Mouse (Mus musculus) embryonic facial prominence, embryonic 15.5 days (tissue): ENCODE data around the gene Slc22a4. TPM values are rescaled to one million over a fixed set of nuclear protein-coding genes. Genes with fewer than 3 reads are reported as not detected.

Experiments
- ATAC-seq: fragments of 200-750 bp; cut with Nextera tagmentation; 2 replicates; pipeline ENCODE4 v1.8.0; 2017; ENCODE audit warnings: low read depth, moderate TSS enrichment; ENCODE audit not compliant: insufficient number of reproducible peaks, low FRiP score, low TSS enrichment
- H3K27ac ChIP-seq: fragments of 300-500 bp; sonication (generic); replicated peaks from 2 replicates; pipeline ENCODE4 v1.5.1; 2015; ENCODE audit warnings: mild to moderate bottlenecking, inconsistent platforms
- H3K27me3 ChIP-seq: fragments of 300-500 bp; sonication (generic); 2 replicates; pipeline ENCODE4 v1.6.1; 2015; ENCODE audit warnings: inconsistent platforms
- H3K36me3 ChIP-seq: fragments of 300-500 bp; sonication (generic); 2 replicates; pipeline ENCODE4 v1.6.1; 2015; ENCODE audit warnings: mild to moderate bottlenecking, inconsistent platforms
- H3K4me1 ChIP-seq: fragments of 300-500 bp; sonication (generic); 2 replicates; pipeline ENCODE4 v1.6.1; 2015; ENCODE audit warnings: inconsistent platforms
- H3K4me2 ChIP-seq: fragments of 300-500 bp; sonication (generic); replicated peaks from 2 replicates; pipeline ENCODE4 v1.6.1; 2015; ENCODE audit warnings: mild to moderate bottlenecking, inconsistent platforms
- H3K4me3 ChIP-seq: fragments of 300-500 bp; sonication (generic); replicated peaks from 2 replicates; pipeline ENCODE4 v1.5.1; 2015; ENCODE audit warnings: mild to moderate bottlenecking, inconsistent platforms
- H3K9ac ChIP-seq: fragments of 300-500 bp; sonication (generic); 2 replicates; pipeline ENCODE4 v1.6.1; 2015; ENCODE audit warnings: inconsistent platforms
- H3K9me3 ChIP-seq: fragments of 300-500 bp; sonication (generic); replicated peaks from 2 replicates; pipeline ENCODE4 v1.6.1; 2016; ENCODE audit warnings: inconsistent platforms
- WGBS: fragments of 180-500 bp; shearing (Covaris S2); methylation state at CpG from one replicate; pipeline ENCODE4 v1.1.7; 2015; 5-methylcytosine and 5-hydroxymethylcytosine counted together
- polyA plus RNA-seq: library from polyadenylated mRNA; unstranded; fragments of >200 nt; fragmentation: Nextera tagmentation; extraction: Ambion mirVana; gene quantifications from 2 replicates; pipeline ENCODE4 v1.2.1, GENCODE M21; 2015

Gene Slc22a4
- polyA plus RNA-seq, result 5.6 and 6.1 TPM in 2 replicates

DNA sequence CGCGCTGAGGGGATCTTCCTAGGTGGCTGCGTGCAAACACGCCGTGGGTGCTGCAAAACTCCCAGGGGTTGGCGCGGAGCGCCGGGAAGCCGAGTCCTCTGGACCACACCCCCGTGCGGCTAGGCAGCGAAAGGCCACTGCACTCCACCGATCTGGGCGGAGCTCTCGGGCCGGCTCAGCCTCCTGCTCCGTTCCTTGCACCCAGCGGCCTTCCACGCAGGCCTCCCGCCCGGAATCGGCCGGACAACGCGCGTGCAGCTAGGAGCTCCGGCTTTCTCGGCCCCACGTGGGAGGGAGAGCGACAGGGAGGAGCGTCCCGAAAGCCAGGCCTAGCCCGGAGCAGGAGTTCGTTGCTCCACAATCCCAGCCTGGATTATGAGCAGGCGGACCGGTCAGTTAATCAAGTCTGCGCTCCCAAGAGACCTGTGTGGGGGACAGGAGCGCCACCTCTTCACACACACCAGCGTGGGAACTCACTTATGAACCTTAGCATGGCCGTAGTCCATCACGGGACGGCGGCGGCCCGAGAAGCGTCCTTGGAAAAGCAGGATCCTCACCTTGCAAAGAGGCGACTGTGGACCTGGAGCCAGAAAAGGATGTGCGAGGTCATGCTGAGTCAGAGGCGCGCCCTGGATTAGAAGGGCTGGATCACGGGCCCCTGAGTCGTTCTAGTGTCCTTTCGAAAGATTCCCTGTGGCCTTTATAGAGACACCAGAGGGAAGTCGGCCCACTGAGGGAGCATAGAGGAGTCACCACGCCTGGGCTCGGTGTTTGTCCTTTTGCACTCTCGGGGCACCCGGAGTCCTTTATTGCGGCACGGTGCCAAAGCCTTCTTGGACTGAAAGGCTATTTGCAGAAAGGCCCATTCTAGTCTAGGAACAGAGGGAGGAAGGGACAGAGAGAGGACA, at the start of gene Slc22a4:
TSS of gene Slc22a4 (minus strand) at position 47 of the 908 bp plus-strand sequence.
- 3% methylated on average over 61 of the region's 61 CpGs for WGBS
- Histone ChIP-seq H3K4me3 (peak within 1 kb of the TSS; percentile 56), H3K4me2 (peak within 1 kb of the TSS; percentile 97), H3K4me1 (peaks cover 17% of the 10 kb centered on the region; the same call in 1 of the 2 replicates), H3K27ac (no peak within 1 kb of the TSS), H3K36me3 (no peaks in the 10 kb centered on the region), H3K9me3 (no peaks in the 10 kb centered on the region), H3K27me3 (no peaks in the 10 kb centered on the region), H3K9ac (peak within 1 kb of the TSS; percentile 50)
- ATAC-seq, result peak; percentile 85; the same call in 1 of the 2 replicates

DNA sequence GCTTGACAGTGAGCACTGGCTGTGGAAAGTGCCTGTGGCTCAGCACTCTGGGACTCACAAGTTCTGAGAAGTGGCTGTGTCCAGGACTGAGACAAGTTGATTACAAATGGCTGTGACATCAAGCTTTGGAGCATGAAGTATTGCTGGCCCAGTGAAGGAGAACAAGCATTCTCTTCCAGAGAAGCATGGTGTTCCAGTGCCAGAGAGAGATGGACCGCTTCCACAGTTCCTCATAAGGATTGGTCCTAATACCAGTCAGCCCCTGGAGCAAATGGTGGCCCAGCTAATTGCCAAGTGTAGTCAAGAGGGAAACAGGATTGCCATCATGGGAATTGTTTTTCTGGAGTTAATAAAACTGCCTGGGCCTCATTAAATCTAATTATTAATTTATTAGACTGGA, 48.2 kb upstream of the Slc22a4 start:
- H3K9ac ChIP-seq, result no peak overlapping the region
- ATAC-seq, result no peak
- H3K9me3 ChIP-seq, result no peaks in the 10 kb centered on the region
- peaks cover 19% of the 10 kb centered on the region for H3K4me1 ChIP-seq
- H3K4me2 ChIP-seq, result no peak overlapping the region
- H3K27ac ChIP-seq, result no peak overlapping the region
- no peaks in the 10 kb centered on the region for H3K27me3 ChIP-seq
- no peaks in the 10 kb centered on the region for H3K36me3 ChIP-seq
- no peak overlapping the region for H3K4me3 ChIP-seq
- 90% methylated on average over 1 of the region's 1 CpGs for WGBS

DNA sequence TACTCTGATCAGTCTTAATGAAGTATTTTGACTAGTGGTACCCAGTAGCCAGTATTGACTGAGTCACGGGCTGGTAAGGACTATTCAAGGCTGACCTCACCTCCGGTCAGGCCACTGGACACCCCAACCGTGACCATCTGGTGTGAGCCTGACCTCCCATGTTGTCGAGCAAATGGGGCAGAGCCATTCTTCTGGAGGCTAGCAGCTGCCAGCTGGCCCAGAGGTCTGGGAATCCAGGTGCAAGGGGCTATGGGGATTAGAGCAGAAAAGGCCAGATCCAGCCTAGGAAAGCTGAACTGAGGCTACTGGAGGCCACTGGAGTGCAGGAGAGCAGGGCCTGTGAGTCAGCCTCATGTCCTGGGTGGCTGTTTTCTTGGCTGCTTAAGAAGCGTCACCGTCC, 47.5 kb upstream of the Slc22a4 start:
- ATAC-seq, result no peak
- peaks cover 19% of the 10 kb centered on the region for H3K4me1 ChIP-seq
- H3K27me3 ChIP-seq, result no peaks in the 10 kb centered on the region
- H3K27ac ChIP-seq, result no peak overlapping the region
- H3K9me3 ChIP-seq, result no peaks in the 10 kb centered on the region
- H3K4me2 ChIP-seq, result no peak overlapping the region
- no peak overlapping the region for H3K4me3 ChIP-seq
- no peaks in the 10 kb centered on the region for H3K36me3 ChIP-seq
- WGBS, result 77% methylated on average over 6 of the region's 6 CpGs
- no peak overlapping the region for H3K9ac ChIP-seq

DNA sequence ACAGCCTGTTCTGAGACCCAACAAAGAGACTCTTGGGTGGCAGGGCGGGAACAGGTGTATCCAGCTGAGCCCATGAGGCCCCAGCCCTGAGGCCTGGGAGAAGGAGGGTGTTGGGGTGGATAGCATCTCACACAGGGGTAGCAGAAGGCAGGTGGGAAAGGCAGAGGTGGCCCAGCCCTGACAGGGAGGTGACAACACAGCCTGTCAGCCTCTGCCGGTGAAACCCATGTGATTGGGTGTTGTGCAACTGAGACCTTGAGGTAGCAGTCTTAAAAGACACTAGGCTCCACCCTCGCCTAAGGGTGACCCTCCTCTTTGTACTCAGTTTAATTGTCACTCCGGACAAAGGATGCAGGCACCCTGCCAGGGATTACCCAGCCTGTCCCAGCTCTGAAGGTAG, 45.4 kb upstream of the Slc22a4 start:
- Histone ChIP-seq H3K9ac (no peak overlapping the region), H3K36me3 (no peaks in the 10 kb centered on the region), H3K27ac (peak overlapping the region; percentile 68), H3K4me3 (no peak overlapping the region), H3K27me3 (no peaks in the 10 kb centered on the region), H3K4me1 (peaks cover 31% of the 10 kb centered on the region), H3K4me2 (no peak overlapping the region), H3K9me3 (no peaks in the 10 kb centered on the region)
- 26% methylated on average over 4 of the region's 4 CpGs for WGBS
- peak; percentile 61 for ATAC-seq

DNA sequence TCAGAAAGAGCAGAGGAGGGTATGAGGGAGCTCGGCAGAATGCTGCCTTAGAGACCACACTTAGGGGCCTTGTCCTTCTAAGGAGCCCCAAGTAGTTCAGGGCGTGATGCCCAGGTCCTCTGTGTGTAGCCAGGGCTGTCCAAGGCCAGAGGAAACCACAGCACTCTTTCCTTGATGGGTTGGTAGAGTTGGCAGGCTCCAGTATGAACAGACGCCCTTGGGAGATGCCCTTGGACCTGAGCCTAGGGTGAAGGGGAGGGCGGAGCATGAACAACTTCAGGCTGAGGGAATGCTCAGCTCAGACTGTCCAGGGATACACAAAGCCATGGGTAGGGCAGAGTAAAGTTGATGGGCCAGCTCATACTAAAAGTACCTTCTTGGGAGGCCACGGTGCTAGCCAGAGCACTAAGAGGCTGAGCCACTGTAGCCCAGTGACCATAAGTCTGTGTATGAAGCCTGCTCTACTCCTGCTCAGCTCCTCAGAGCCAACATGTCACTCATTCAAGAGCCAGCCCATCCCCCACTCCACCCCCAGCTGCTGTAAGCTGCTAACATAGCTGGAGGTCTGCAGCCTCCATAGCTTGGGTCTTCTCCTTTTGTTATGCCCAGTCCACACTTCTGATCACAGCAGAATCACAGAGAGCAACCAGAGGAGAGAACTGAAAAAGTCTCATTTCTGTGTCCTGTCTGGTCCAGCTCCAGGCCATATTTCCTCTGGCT, 44.0 kb upstream of the Slc22a4 start:
- H3K4me1 ChIP-seq, result peaks cover 45% of the 10 kb centered on the region
- H3K36me3 ChIP-seq, result no peaks in the 10 kb centered on the region
- H3K4me2 ChIP-seq, result no peak overlapping the region
- ATAC-seq, result no peak
- WGBS, result 83% methylated on average over 5 of the region's 5 CpGs
- H3K27me3 ChIP-seq, result no peaks in the 10 kb centered on the region
- no peak overlapping the region for H3K9ac ChIP-seq
- H3K9me3 ChIP-seq, result no peaks in the 10 kb centered on the region
- peak overlapping the region; percentile 68 for H3K27ac ChIP-seq
- no peak overlapping the region for H3K4me3 ChIP-seq

DNA sequence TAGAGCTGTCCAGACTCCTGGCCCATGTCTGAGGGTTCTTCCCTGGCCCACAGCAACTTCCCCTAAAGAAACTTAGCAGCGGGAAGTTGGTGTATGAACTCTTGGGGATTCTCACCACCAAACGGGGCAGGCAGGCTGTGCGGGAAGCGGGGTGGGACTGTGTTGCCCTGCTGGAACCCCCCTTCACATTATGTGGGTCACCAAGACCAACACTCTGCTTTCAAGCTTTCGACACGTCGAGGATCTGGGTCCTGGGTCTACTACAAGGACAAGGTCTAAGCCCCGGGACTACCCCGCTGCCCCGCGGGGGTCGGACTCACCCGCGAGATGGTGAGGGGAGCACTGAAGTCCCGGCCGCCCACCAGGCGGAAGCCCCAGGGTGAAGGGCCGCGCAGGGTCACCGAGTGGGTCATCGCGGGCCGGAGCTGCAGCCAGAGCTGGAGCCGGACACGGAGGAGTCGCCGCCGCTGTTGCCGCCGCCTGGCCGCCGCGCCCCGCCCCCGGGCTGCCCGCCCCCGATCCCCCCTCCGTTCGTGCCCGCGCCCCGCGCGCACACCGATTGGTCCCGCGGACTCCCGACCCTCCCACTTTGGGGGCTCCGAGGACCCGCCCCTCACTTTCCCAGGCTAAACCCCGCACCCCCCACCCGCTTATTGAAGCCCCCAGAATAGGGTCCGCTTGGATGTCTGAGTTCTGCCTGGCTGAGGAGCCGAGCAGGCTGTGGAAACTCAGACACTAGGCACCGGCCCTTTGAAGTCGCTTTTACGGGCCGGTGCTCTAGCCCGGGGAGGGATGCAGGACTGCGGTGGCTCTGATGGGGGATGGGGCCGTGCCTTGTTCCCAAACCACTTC, 40.9 kb upstream of the Slc22a4 start, which contains the start of gene Pdlim4:
TSS of gene Pdlim4 (minus strand) at position 495 of the 852 bp plus-strand sequence.
- peak within 1 kb of the TSS; percentile 80 for H3K9ac ChIP-seq
- H3K36me3 ChIP-seq, result no peaks in the 10 kb centered on the region
- H3K27me3 ChIP-seq, result no peaks in the 10 kb centered on the region
- H3K27ac ChIP-seq, result peak within 1 kb of the TSS; percentile 82
- H3K4me2 ChIP-seq, result peak within 1 kb of the TSS; percentile 79
- peak; percentile 62 for ATAC-seq
- under 1% methylated on average over 60 of the region's 61 CpGs for WGBS
- H3K4me3 ChIP-seq, result peak within 1 kb of the TSS; percentile 68
- no peaks in the 10 kb centered on the region for H3K9me3 ChIP-seq
- peaks cover 74% of the 10 kb centered on the region for H3K4me1 ChIP-seq

DNA sequence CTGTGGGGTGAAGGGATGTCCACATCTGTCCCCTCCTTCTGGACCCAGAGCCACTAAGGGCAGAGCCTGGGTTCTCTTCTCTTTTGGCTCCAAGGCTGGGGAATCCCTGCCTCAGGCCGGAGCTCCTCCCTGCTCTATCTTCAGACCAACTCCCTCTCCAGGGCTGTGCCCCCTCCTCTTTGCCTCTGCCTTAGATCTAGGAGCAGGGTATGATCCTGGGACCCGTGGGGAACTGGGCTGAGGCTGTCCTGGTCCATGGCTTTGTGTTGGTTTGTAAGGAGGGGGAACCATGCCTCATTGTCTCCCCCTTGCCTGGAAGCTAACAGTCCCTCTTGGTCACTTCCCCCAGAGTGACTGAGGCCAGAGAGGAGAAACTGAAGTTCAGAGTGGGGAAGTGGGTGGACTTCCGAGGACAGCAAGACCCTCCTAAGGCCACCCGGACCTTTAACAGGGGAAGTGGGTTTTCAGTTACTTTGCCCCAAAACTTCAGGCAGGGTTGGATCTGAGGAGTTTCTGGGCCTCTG, 40.2 kb upstream of the Slc22a4 start:
- Histone ChIP-seq H3K4me3 (peak overlapping the region; percentile 68), H3K4me2 (peak overlapping the region; percentile 79), H3K36me3 (no peaks in the 10 kb centered on the region), H3K27me3 (no peaks in the 10 kb centered on the region), H3K4me1 (peaks cover 76% of the 10 kb centered on the region), H3K9ac (peak overlapping the region; percentile 80), H3K27ac (peak overlapping the region; percentile 82), H3K9me3 (no peaks in the 10 kb centered on the region)
- ATAC-seq, result no peak
- WGBS, result 5% methylated on average over 4 of the region's 4 CpGs

DNA sequence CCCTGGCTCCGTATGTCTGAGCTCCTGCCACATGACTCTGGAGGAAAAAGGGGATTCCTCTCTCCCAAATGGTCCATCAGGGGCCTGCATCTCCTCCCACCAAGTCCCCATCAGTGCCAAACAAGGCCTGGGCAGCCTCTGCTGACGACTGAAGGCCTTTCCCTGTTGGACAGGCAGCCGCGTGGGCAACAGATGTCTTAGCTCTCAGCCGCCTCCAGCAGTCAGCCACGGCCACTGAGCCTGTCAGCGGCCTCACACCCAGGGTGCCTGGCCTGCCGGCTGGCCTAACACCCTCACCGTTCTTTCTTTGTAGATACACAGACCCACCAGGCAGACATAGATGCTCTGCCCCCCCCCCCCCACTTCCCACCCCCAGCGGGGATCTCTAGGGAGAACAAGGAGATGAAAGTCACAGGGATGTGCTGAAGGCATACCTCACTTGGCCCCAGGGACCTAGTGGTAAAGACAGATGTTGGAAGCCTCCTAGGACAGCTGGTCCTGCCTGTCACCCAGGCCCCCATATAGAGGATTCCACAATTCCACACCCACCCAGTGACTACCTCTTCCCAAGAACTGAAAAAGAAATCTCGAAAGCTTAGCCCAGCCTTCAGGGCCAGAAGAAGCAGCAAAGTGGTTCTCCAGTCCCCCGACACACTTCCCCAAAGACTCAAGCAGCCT, 39.6 kb upstream of the Slc22a4 start:
- H3K27ac ChIP-seq, result peak overlapping the region; percentile 82
- no peak for ATAC-seq
- H3K9me3 ChIP-seq, result no peaks in the 10 kb centered on the region
- peaks cover 77% of the 10 kb centered on the region for H3K4me1 ChIP-seq
- 12% methylated on average over 12 of the region's 12 CpGs for WGBS
- peak overlapping the region; percentile 68 for H3K4me3 ChIP-seq
- peak overlapping the region; percentile 79 for H3K4me2 ChIP-seq
- no peaks in the 10 kb centered on the region for H3K36me3 ChIP-seq
- no peaks in the 10 kb centered on the region for H3K27me3 ChIP-seq
- H3K9ac ChIP-seq, result peak overlapping the region; percentile 80

DNA sequence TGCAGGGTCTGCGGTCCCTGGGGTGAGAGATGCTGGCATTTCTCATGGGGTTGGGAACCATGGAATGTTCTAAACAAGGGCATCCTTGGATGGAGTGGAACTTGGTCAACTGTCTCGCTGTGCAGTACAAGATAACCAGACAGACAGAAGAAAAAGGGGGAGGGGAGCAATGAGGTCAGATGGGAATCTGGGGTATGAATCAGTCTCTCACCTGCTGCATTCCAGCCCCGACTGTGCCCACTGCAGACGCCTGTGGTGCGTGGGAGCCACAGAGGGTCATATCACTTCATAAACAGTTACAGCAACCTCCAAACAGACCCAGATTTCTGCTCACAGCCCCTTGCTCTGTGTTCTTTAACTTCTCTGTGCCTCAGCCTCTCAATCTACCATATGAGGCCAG, 38.5 kb upstream of the Slc22a4 start:
- Histone ChIP-seq H3K27ac (peak overlapping the region; percentile 82; the same call in 1 of the 2 replicates), H3K9ac (0 out of 2 replicates have a peak overlapping the region, but pooled peaks have one; percentile 80), H3K4me2 (peak overlapping the region; percentile 79), H3K4me1 (peaks cover 79% of the 10 kb centered on the region), H3K27me3 (no peaks in the 10 kb centered on the region), H3K9me3 (no peaks in the 10 kb centered on the region), H3K4me3 (peak overlapping the region; percentile 68; the same call in 1 of the 2 replicates), H3K36me3 (no peaks in the 10 kb centered on the region)
- 59% methylated on average over 5 of the region's 5 CpGs for WGBS
- ATAC-seq, result no peak

DNA sequence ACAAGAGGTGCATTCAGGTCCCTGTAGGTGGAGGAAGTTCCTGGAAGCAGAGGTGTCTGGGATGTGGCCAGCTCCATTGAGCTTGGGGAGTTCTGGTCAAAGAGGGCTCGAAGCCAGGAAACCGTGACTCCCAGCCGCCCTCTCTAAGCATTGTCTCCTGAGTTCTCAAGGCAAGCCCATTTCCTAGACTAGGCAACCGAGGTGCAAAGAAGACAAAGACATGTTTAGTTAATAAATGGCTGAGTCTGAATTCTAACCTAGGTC, 38.0 kb upstream of the Slc22a4 start:
- H3K36me3 ChIP-seq, result no peaks in the 10 kb centered on the region
- no peak for ATAC-seq
- 82% methylated on average over 4 of the region's 4 CpGs for WGBS

More for the DNA sequence above, 38.0 kb upstream of the Slc22a4 start:
- no peaks in the 10 kb centered on the region for H3K9me3 ChIP-seq
- H3K4me3 ChIP-seq, result no peak overlapping the region
- H3K4me1 ChIP-seq, result peaks cover 84% of the 10 kb centered on the region
- H3K4me2 ChIP-seq, result 0 out of 2 replicates have a peak overlapping the region, but pooled peaks have one; percentile 8
- H3K27ac ChIP-seq, result no peak overlapping the region
- no peaks in the 10 kb centered on the region for H3K27me3 ChIP-seq
- no peak overlapping the region for H3K9ac ChIP-seq
